Mouse (Mus musculus) small intestine, adult 2 months (tissue): ENCODE results near the gene Asic2.

ENCODE experiments used
- CTCF ChIP-seq: fragments of 200-500 bp; IDR thresholded peaks from 2 replicates; pipeline ENCODE4 v1.5.1; 2012; ENCODE audit warnings: low read depth, mild to moderate bottlenecking, control low read depth, inconsistent platforms, low read length, moderate library complexity, mixed read lengths; ENCODE audit not compliant: insufficient replicate concordance, insufficient read length; ENCODE audit errors: extremely low read depth
- POLR2A ChIP-seq: fragments of 200-500 bp; IDR thresholded peaks from 2 replicates; pipeline ENCODE4 v1.6.1; 2012; ENCODE audit warnings: low read depth, mild to moderate bottlenecking, control low read depth, inconsistent platforms, low read length, moderate library complexity

DNA sequence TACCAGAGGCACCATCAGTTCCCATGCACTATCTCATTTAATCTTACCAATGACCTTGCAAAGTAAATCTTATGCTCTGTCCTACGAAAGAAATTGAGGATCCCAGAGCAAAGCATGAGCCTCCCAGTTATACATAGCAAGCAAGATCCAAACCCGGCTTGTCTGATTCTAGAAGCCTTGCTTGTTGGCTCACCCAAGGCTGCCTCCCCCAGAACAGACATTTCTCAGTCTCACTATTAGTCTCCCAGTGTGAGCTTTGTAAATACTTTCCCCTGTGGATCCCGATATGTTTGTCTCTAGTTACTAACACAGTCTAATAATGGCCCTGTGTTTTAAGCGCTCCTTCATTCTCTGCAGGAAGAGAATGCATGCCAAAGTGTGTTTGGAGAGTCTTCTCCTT, 446.4 kb downstream of the Asic2 start:
- no peak for TF ChIP-seq POLR2A
- no peak for TF ChIP-seq CTCF
